Mouse (Mus musculus) E14TG2a.4 (cell line): ENCODE measurements around the gene Ccn5.

Experiments used
- CTCF ChIP-seq: conservative IDR thresholded peaks from 2 replicates; pipeline ENCODE4 v1.5.1; 2014; ENCODE audit warnings: low read length
- NANOG ChIP-seq: IDR thresholded peaks from 2 replicates; pipeline ENCODE4 v1.6.1; 2014; ENCODE audit warnings: borderline replicate concordance, low read length, mixed read lengths

GRCm38 (mm10) chr2:163788484-163788883 is 32.2 kb upstream of the Ccn5 start:
- TF ChIP-seq CTCF = no peak; the same call in 1 of the 2 replicates
- TF ChIP-seq NANOG = no peak
